ENCODE assay signal across 16 mouse cellular contexts in the genomic region with DNA sequence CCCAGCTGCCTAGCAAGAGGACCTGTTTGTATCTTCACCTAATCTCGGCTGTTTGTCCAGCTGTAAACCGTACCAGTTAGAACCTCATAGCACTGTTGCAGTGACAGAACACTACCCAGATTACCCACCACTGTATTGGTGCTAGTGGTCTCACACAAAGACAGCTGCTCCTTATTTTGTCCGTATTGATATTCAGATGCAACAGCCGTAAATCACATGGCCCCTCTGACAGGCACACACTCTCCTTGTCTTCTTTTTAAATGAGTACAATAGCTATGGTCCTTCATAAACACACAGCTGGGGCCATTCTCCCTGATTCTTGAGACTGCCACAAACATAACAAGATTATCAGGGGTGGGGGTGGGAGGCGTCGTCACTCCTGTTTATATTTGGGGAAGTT. TPM values are rescaled to one million over a fixed set of nuclear protein-coding genes. Genes with fewer than 3 reads are reported as not detected.
A peak's percentile ranks its signal among the peaks of the same experiment; 100 is the strongest.
DNase-seq lines count a peak whose midpoint lies in the region; ATAC-seq lines count a peak whose summit lies in the region.
"Had no signal": no experiment of that assay in that cellular context is flagged by ENCODE, and none has a peak within 500 bp of the region (broad histone marks: within the 10 kb centered on the region; RNA-seq: fewer than 3 reads in every experiment).

No protein-coding gene starts in this region.

- peak overlapping the region; percentile 78; the same call in 1 of the 2 replicates for H3K27ac ChIP-seq in forebrain, embryonic 10.5 days
- no peak overlapping the region; the same call in 1 of the 2 replicates for H3K27ac ChIP-seq in hindbrain, embryonic 13.5 days
- H3K27ac ChIP-seq in midbrain, embryonic 15.5 days, result peak overlapping the region; percentile 2; the same call in 1 of the 2 replicates
- H3K27ac ChIP-seq: heart, embryonic 15.5 days; limb, embryonic 15.5 days; stomach, postnatal 0 days had no signal

- no peak for ATAC-seq in hindbrain, embryonic 13.5 days (ENCODE audit: low FRiP score)
- ATAC-seq in midbrain, embryonic 15.5 days (replicated peaks), result peak; percentile 59

- H3K4me2 ChIP-seq in hindbrain, embryonic 13.5 days, result peak overlapping the region; percentile 53
- H3K4me2 ChIP-seq in midbrain, embryonic 15.5 days, result peak overlapping the region; percentile 54
- H3K4me2 ChIP-seq: heart, embryonic 15.5 days; limb, embryonic 15.5 days; lung, embryonic 14.5 days had no signal

- peak overlapping the region; percentile 43; the same call in 1 of the 2 replicates for H3K9ac ChIP-seq in hindbrain, embryonic 13.5 days
- 0 out of 2 replicates have a peak overlapping the region, but pooled peaks have one; percentile 0 for H3K9ac ChIP-seq in midbrain, embryonic 15.5 days
- H3K9ac ChIP-seq: heart, embryonic 15.5 days; limb, embryonic 15.5 days; lung, embryonic 14.5 days had no signal

- H3K27me3 ChIP-seq in forebrain, embryonic 10.5 days (ENCODE audit: poor library complexity, severe bottlenecking), result no peaks in the 10 kb centered on the region
- no peaks in the 10 kb centered on the region for H3K27me3 ChIP-seq in hindbrain, embryonic 13.5 days
- H3K27me3 ChIP-seq in midbrain, embryonic 15.5 days (replicated peaks), result no peaks in the 10 kb centered on the region
- H3K27me3 ChIP-seq: heart, embryonic 15.5 days; limb, embryonic 15.5 days had no signal

- 40% methylated on average over 6 of the region's 6 CpGs for WGBS in forebrain, embryonic 10.5 days
- 12% methylated on average over 6 of the region's 6 CpGs for WGBS in hindbrain, embryonic 13.5 days
- 8% methylated on average over 6 of the region's 6 CpGs for WGBS in midbrain, embryonic 15.5 days

- DNase-seq in forebrain, embryonic 10.5 days (ENCODE audit: extremely low spot score, low spot score), result no peak
- DNase-seq in gastrocnemius, adult 8-10 months (ENCODE audit: low spot score in 2 of 2), result no peak
- no peak for DNase-seq in thymus, postnatal 36 days
- DNase-seq in layer of hippocampus, postnatal 36 days, result no peak
- DNase-seq in cerebellum, adult 9-10 months, result no peak
- DNase-seq: kidney, postnatal 14 days; thymus, postnatal 4 days had no signal

- peak overlapping the region; percentile 42; the same call in 1 of the 2 replicates for H3K4me3 ChIP-seq in forebrain, embryonic 10.5 days
- peak overlapping the region; percentile 32 for H3K4me3 ChIP-seq in hindbrain, embryonic 13.5 days
- H3K4me3 ChIP-seq in midbrain, embryonic 15.5 days, result peak overlapping the region; percentile 39
- H3K4me3 ChIP-seq: heart, embryonic 15.5 days; limb, embryonic 15.5 days; megakaryocyte, embryonic 14.5 days had no signal

- H3K4me1 ChIP-seq in forebrain, embryonic 10.5 days, result peaks cover 27% of the 10 kb centered on the region
- peaks cover 18% of the 10 kb centered on the region for H3K4me1 ChIP-seq in hindbrain, embryonic 13.5 days (replicated peaks)
- H3K4me1 ChIP-seq in midbrain, embryonic 15.5 days, result peaks cover 17% of the 10 kb centered on the region

- no peaks in the 10 kb centered on the region for H3K36me3 ChIP-seq in forebrain, embryonic 10.5 days (replicated peaks)
- no peaks in the 10 kb centered on the region for H3K36me3 ChIP-seq in hindbrain, embryonic 13.5 days
- H3K36me3 ChIP-seq in midbrain, embryonic 15.5 days (replicated peaks), result no peaks in the 10 kb centered on the region
- H3K36me3 ChIP-seq: heart, embryonic 15.5 days; limb, embryonic 15.5 days had no signal

- no peaks in the 10 kb centered on the region for H3K9me3 ChIP-seq in forebrain, embryonic 10.5 days
- H3K9me3 ChIP-seq in hindbrain, embryonic 13.5 days, result no peaks in the 10 kb centered on the region
- H3K9me3 ChIP-seq in midbrain, embryonic 15.5 days, result no peaks in the 10 kb centered on the region
- H3K9me3 ChIP-seq: heart, embryonic 15.5 days; limb, embryonic 15.5 days; megakaryocyte, embryonic 14.5 days had no signal

RNA-seq across cellular contexts. Expression of a gene that starts 1.0 kb away (rescaled TPM):
- 0.73 and 1.0 TPM in 2 replicates for polyA plus RNA-seq in forebrain, embryonic 10.5 days (2016; fragmentation: Nextera tagmentation; extraction: Ambion mirVana)
- polyA plus RNA-seq in hindbrain, embryonic 13.5 days (2015; fragmentation: Nextera tagmentation; extraction: Ambion mirVana), result 1.7 and 2.7 TPM in 2 replicates
- 2.4 and 3.0 TPM in 2 replicates for polyA plus RNA-seq in midbrain, embryonic 15.5 days (2015; fragmentation: Nextera tagmentation; extraction: Ambion mirVana)
- total RNA-seq in gastrocnemius, adult 8-10 months (2022), result not detected
- total RNA-seq in layer of hippocampus, postnatal 36 days (2021), result under 1 TPM; 0.35 TPM
- polyA plus RNA-seq: gonadal fat pad, adult 2 months; inflammation-experienced regulatory T-cells, adult 6 months; limb, embryonic 15.5 days; lung, embryonic 14.5 days had no signal

RNA-seq across cellular contexts. Expression of a gene that starts 46.2 kb away (rescaled TPM):
- polyA plus RNA-seq in forebrain, embryonic 10.5 days (2016; fragmentation: Nextera tagmentation; extraction: Ambion mirVana), result 10.6 and 12.0 TPM in 2 replicates
- 12.8 and 13.6 TPM in 2 replicates for polyA plus RNA-seq in hindbrain, embryonic 13.5 days (2015; fragmentation: Nextera tagmentation; extraction: Ambion mirVana)
- polyA plus RNA-seq in midbrain, embryonic 15.5 days (2015; fragmentation: Nextera tagmentation; extraction: Ambion mirVana), result 18.3 and 18.7 TPM in 2 replicates
- 10 to 100 TPM; 15.1 to 21.2 (median 16.1) TPM for total RNA-seq in gastrocnemius, adult 8-10 months (2022)
- 10 to 100 TPM; 28.4 to 32.0 TPM for total RNA-seq in layer of hippocampus, postnatal 36 days (2021)
